Mouse (Mus musculus): ENCODE data around the gene Gm49333.
A peak's percentile ranks its signal among the peaks of the same experiment; 100 is the strongest.

The Gm49333 gene

GRCm38 (mm10) chr16:20611357-20612227 is at the start of gene Gm49333, which contains the start of the genes Eef1akmt4 and Alg3:
TSS of gene Gm49333 (plus strand) at chr16:20611610.
TSS of gene Eef1akmt4 (plus strand) at chr16:20611593.
TSS of gene Alg3 (minus strand) at chr16:20611735.
- DNase-seq (ENCODE audit: low spot score in 2 of 2), result peak; percentile 66 to 80

- no peak for DNase-seq (ENCODE audit: low spot score in 2 of 2)
Measured at GRCm38 (mm10) chr16:20565075-20565474, 46.3 kb upstream of the Gm49333 start.

GRCm38 (mm10) chr16:20589366-20589938 is 22.0 kb upstream of the Gm49333 start, which contains the start of gene Vwa5b2:
TSS of gene Vwa5b2 (plus strand) at chr16:20589471.
- DNase-seq (ENCODE audit: low spot score in 2 of 2), result peak; percentile 36 to 52

GRCm38 (mm10) chr16:20589939-20590679 is 21.3 kb upstream of the Gm49333 start:
- peak; percentile 54 to 66 for DNase-seq (ENCODE audit: low spot score in 2 of 2)

- no peak for DNase-seq (ENCODE audit: low spot score in 2 of 2)
Measured at GRCm38 (mm10) chr16:20590680-20591038, 20.8 kb upstream of the Gm49333 start.

- DNase-seq (ENCODE audit: low spot score in 2 of 2), result no peak
Measured at GRCm38 (mm10) chr16:20591076-20591705, 20.2 kb upstream of the Gm49333 start.

GRCm38 (mm10) chr16:20595060-20595673 is 16.2 kb upstream of the Gm49333 start:
- no peak for DNase-seq (ENCODE audit: low spot score in 2 of 2)

- no peak for DNase-seq (ENCODE audit: low spot score in 2 of 2)
Measured at GRCm38 (mm10) chr16:20595737-20596136, 15.7 kb upstream of the Gm49333 start.

GRCm38 (mm10) chr16:20596687-20597441 is 14.5 kb upstream of the Gm49333 start:
- DNase-seq (ENCODE audit: low spot score in 2 of 2), result no peak

GRCm38 (mm10) chr16:20600511-20600910 is 10.9 kb upstream of the Gm49333 start:
- DNase-seq (ENCODE audit: low spot score in 2 of 2), result no peak

- no peak for DNase-seq (ENCODE audit: low spot score in 2 of 2)
Measured at GRCm38 (mm10) chr16:20604705-20605104, 6.7 kb upstream of the Gm49333 start.

- peak; percentile 80 to 84 for DNase-seq (ENCODE audit: low spot score in 2 of 2)
Measured at GRCm38 (mm10) chr16:20610501-20611356, 681 bp upstream of the Gm49333 start.

- peak in 1 of 2 experiments; percentile 15 for DNase-seq (ENCODE audit: low spot score in 2 of 2)
Measured at GRCm38 (mm10) chr16:20619541-20620398, 8.4 kb downstream of the Gm49333 start.

- DNase-seq (ENCODE audit: low spot score in 2 of 2), result no peak
Measured at GRCm38 (mm10) chr16:20620399-20620735, 9.0 kb downstream of the Gm49333 start.

GRCm38 (mm10) chr16:20620751-20621190 is 9.4 kb downstream of the Gm49333 start:
- DNase-seq (ENCODE audit: low spot score in 2 of 2), result peak in 1 of 2 experiments; percentile 18

GRCm38 (mm10) chr16:20621191-20621990 is 10.0 kb downstream of the Gm49333 start, which contains the start of gene Camk2n2:
TSS of gene Camk2n2 (minus strand) at chr16:20621287.
- peak in 1 of 2 experiments; percentile 47 for DNase-seq (ENCODE audit: low spot score in 2 of 2)

GRCm38 (mm10) chr16:20621991-20622685 is 10.7 kb downstream of the Gm49333 start:
- peak; percentile 68 to 72 for DNase-seq (ENCODE audit: low spot score in 2 of 2)
